Mouse (Mus musculus) embryonic facial prominence, embryonic 15.5 days (tissue): Measurements from ENCODE around the gene Lrrc4c. TPM values are rescaled to one million over a fixed set of nuclear protein-coding genes. Genes with fewer than 3 reads are reported as not detected.

Experiments used
- microRNA-seq: library from miRNA; unstranded; fragments of <30 nt; microRNA quantifications from one replicate; pipeline ENCODE4, GENCODE M21; 2016; ENCODE audit warnings: borderline number of aligned reads
- polyA plus RNA-seq: library from polyadenylated mRNA; unstranded; fragments of >200 nt; fragmentation: Nextera tagmentation; extraction: Ambion mirVana; gene quantifications from 2 replicates; pipeline ENCODE4 v1.2.1, GENCODE M21; 2015

Gene Lrrc4c
- polyA plus RNA-seq, 1 experiment from 2014 or later: 2.1 TPM

Small RNA genes lying within 50 kb of the gene (microRNA-seq; reads per million reads assigned to microRNA genes)
- not detected for gene Gm44320
